Mouse (Mus musculus) testis, adult 10 weeks (tissue): Measurements from ENCODE around the gene Ddost. TPM values are rescaled to one million over a fixed set of nuclear protein-coding genes. Genes with fewer than 3 reads are reported as not detected.

Experiments
- polyA plus RNA-seq: library from polyadenylated mRNA; stranded (reverse); fragments of 350-450 nt; fragmentation: Illumina TruSeq; extraction: RNeasy Lipid Tissue Mini Kit (QIAGEN cat#74804); gene quantifications from one replicate; pipeline ENCODE4 v1.2.3, GENCODE M21; 2014; ENCODE audit warnings: low read depth, low replicate concordance

The Ddost gene
- 21.6 TPM for polyA plus RNA-seq

GRCm38 (mm10) chr4:138304340-138305104 lies at the start of gene Ddost:
Gene Ddost (plus strand): TSS chr4:138304730.

GRCm38 (mm10) chr4:138326077-138326695 lies 21.7 kb downstream of the Ddost start, which contains the start of gene Pink1:
Gene Pink1 (minus strand): TSS chr4:138326307.

Other genes with a start within 250 kb of the Ddost start
- 39.1 TPM for gene Hp1bp3, start 88.4 kb upstream of the Ddost start, polyA plus RNA-seq
- gene Sh2d5, start 54.3 kb upstream of the Ddost start, polyA plus RNA-seq, result 0.41 TPM
- 7.0 TPM for gene Kif17, start 54.3 kb upstream of the Ddost start, polyA plus RNA-seq
- 55.3 TPM for gene Pink1, start 21.6 kb downstream of the Ddost start, polyA plus RNA-seq
- gene Cda, start 63.3 kb downstream of the Ddost start, polyA plus RNA-seq, result not detected
- not detected for gene Fam43b, start 91.8 kb downstream of the Ddost start, polyA plus RNA-seq
- gene Mul1, start 129.9 kb downstream of the Ddost start, polyA plus RNA-seq, result 17.1 TPM
- 40.9 TPM for gene Camk2n1, start 149.6 kb downstream of the Ddost start, polyA plus RNA-seq